Mouse (Mus musculus): ENCODE measurements around the gene L3mbtl1. TPM values are rescaled to one million over a fixed set of nuclear protein-coding genes. Genes with fewer than 3 reads are reported as not detected.

The L3mbtl1 gene
- polyA plus RNA-seq, 1 experiment from 2014 or later = 0.07 TPM

DNA sequence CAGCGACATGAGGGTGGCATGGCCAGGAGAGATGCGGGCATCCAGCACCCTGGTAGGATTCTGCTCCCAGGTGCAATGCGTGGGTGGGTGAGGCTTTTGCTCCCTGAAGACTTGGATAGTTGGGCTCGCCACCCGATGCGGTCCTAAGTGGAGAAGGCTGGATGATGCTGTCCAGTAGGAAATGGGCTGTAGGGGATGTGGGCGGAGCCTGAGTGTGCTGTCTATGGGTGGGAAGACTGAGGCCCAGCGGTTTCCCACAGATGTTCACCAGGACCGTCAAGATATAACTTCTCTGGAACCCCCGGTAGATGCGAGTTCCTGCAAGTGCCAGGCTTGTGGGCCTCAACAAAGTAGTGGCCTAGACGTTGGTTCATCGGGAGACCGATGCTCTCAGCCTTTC lies 4.9 kb downstream of the L3mbtl1 start:
- H3K9me3 ChIP-seq (ENCODE audit: control insufficient read depth, low read length) = no peaks in the 10 kb centered on the region
- no peaks in the 10 kb centered on the region; the same call in 1 of the 2 replicates for H3K4me1 ChIP-seq (replicated peaks; ENCODE audit: control insufficient read depth, insufficient read depth, low read length)
- H3K36me3 ChIP-seq (ENCODE audit: control insufficient read depth, insufficient read depth, low read length) = no peaks in the 10 kb centered on the region
- no peak overlapping the region for H3K4me3 ChIP-seq (ENCODE audit: low read depth, low read length)
- peak overlapping the region; percentile 12 for H3K4me2 ChIP-seq (ENCODE audit: low read length)
- no peak for DNase-seq (ENCODE audit: low spot score)
- WGBS = 59% methylated on average over 14 of the region's 14 CpGs
- ATAC-seq (replicated peaks; ENCODE audit: low FRiP score, low TSS enrichment, low read depth) = no peak
- no peak overlapping the region for H3K9ac ChIP-seq (ENCODE audit: low read length)
- H3K27ac ChIP-seq (ENCODE audit: low read depth) = no peak overlapping the region
- H3K27me3 ChIP-seq (replicated peaks; ENCODE audit: control insufficient read depth, insufficient read depth, low read length) = peaks cover 13% of the 10 kb centered on the region

DNA sequence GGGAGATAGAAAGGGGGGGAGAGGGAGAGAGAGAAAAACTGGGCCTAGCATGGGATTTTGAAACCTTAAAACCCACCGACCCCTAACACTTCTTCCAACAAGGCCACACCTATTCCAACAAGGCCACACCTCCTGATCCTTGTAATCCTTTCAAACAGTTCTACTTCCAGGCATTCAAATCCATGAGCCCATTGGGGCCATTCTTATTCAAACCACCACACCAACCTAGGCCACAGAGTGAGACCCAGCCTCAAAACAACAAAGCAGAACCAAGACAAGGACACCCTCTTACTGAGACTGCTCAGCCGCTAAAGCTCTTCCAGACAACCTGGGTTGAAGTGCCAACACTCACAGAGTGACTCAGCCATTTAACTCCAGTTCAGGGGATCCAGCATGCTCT lies 7.5 kb downstream of the L3mbtl1 start:
- ATAC-seq (replicated peaks; ENCODE audit: low FRiP score, low TSS enrichment, low read depth) (no peak), DNase-seq (ENCODE audit: low spot score) (no peak)
- no peak overlapping the region for H3K9ac ChIP-seq (ENCODE audit: low read length)
- H3K4me1 ChIP-seq (replicated peaks; ENCODE audit: control insufficient read depth, insufficient read depth, low read length) = no peaks in the 10 kb centered on the region
- no peak overlapping the region for H3K27ac ChIP-seq (ENCODE audit: low read depth)
- no peaks in the 10 kb centered on the region for H3K36me3 ChIP-seq (ENCODE audit: control insufficient read depth, insufficient read depth, low read length)
- 90% methylated on average over 2 of the region's 2 CpGs for WGBS
- no peak overlapping the region for H3K4me2 ChIP-seq (ENCODE audit: low read length)
- no peaks in the 10 kb centered on the region for H3K27me3 ChIP-seq (replicated peaks; ENCODE audit: control insufficient read depth, insufficient read depth, low read length)
- H3K9me3 ChIP-seq (ENCODE audit: control insufficient read depth, low read length) = no peaks in the 10 kb centered on the region
- H3K4me3 ChIP-seq (ENCODE audit: low read depth, low read length) = no peak overlapping the region

DNA sequence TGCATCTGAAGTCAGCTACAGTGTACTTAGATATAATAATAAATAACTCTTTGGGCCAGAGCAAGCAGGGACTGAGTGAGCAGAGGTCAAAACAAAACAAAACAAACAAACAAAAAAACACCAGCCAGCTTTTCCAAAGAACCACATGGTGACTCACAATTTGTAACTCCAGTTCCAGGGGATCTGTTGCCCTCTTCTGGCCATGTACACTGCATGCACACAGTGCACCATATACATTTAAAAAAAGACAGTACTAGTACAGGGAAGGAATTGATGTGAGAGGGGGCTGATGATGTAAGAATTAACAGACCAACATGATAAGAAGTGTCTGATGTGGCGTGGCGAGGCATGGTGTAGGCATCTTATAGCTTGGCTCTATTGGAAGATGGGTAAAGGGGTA lies 13.6 kb downstream of the L3mbtl1 start:
- H3K4me1 ChIP-seq (replicated peaks; ENCODE audit: control insufficient read depth, insufficient read depth, low read length) = no peaks in the 10 kb centered on the region
- DNase-seq (ENCODE audit: low spot score) = no peak
- H3K27ac ChIP-seq (ENCODE audit: low read depth) = no peak overlapping the region
- no peaks in the 10 kb centered on the region for H3K36me3 ChIP-seq (ENCODE audit: control insufficient read depth, insufficient read depth, low read length)
- ATAC-seq (replicated peaks; ENCODE audit: low FRiP score, low TSS enrichment, low read depth) = no peak
- no peak overlapping the region for H3K4me3 ChIP-seq (ENCODE audit: low read depth, low read length)
- H3K4me2 ChIP-seq (ENCODE audit: low read length) = no peak overlapping the region
- no peaks in the 10 kb centered on the region for H3K9me3 ChIP-seq (ENCODE audit: control insufficient read depth, low read length)
- WGBS = 93% methylated on average over 2 of the region's 2 CpGs
- no peaks in the 10 kb centered on the region for H3K27me3 ChIP-seq (replicated peaks; ENCODE audit: control insufficient read depth, insufficient read depth, low read length)
- H3K9ac ChIP-seq (ENCODE audit: low read length) = no peak overlapping the region

DNA sequence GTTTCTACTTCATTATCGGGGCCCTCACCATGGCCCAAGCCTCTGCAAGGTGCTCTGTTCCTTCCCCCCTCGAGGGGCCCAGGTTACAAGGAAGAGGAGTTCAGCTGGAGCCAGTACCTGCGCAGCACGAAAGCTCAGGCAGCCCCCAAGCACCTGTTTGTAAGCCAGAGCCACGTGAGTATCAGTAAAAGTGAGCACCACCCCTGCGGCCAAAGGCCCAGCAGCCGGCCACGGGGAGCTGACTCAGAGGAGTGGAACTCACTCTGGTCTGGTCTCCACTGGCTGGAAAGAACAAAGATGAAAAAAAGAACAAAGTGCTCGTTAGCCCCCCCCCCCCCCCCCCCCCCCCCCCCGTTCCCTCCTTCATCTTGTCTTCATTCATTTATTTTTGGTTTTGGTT lies 18.0 kb downstream of the L3mbtl1 start:
- Histone ChIP-seq H3K9ac (ENCODE audit: low read length) (no peak overlapping the region), H3K9me3 (ENCODE audit: control insufficient read depth, low read length) (no peaks in the 10 kb centered on the region), H3K36me3 (ENCODE audit: control insufficient read depth, insufficient read depth, low read length) (no peaks in the 10 kb centered on the region), H3K27me3 (replicated peaks; ENCODE audit: control insufficient read depth, insufficient read depth, low read length) (no peaks in the 10 kb centered on the region), H3K4me2 (ENCODE audit: low read length) (no peak overlapping the region), H3K4me1 (replicated peaks; ENCODE audit: control insufficient read depth, insufficient read depth, low read length) (no peaks in the 10 kb centered on the region), H3K4me3 (ENCODE audit: low read depth, low read length) (no peak overlapping the region), H3K27ac (ENCODE audit: low read depth) (no peak overlapping the region)
- ATAC-seq (replicated peaks; ENCODE audit: low FRiP score, low TSS enrichment, low read depth) = no peak
- DNase-seq (ENCODE audit: low spot score) = no peak
- WGBS = 67% methylated on average over 9 of the region's 10 CpGs

DNA sequence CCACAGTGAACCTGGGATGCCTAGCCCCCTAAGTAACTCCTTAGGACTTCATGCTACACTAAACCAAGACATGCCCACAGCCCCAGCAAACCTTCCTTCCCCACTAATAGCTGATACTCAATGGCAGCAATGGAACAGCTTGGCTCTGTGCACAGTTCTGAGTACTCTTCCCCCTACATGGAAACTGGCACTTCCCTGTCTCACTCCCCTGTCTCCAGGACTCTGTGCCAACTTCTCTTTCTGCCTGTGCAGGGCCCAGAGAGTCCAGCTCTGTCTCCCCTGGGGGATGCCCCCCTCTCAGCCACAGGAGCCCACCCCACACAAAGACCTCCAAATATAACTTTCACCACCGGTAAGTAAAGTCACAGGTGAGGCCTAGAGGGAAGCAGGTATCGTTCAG lies 23.5 kb downstream of the L3mbtl1 start:
- no peak for ATAC-seq (replicated peaks; ENCODE audit: low FRiP score, low TSS enrichment, low read depth)
- Histone ChIP-seq H3K4me3 (ENCODE audit: low read depth, low read length) (no peak overlapping the region), H3K27ac (ENCODE audit: low read depth) (no peak overlapping the region), H3K4me2 (ENCODE audit: low read length) (no peak overlapping the region), H3K9ac (ENCODE audit: low read length) (no peak overlapping the region), H3K36me3 (ENCODE audit: control insufficient read depth, insufficient read depth, low read length) (no peaks in the 10 kb centered on the region), H3K4me1 (replicated peaks; ENCODE audit: control insufficient read depth, insufficient read depth, low read length) (no peaks in the 10 kb centered on the region), H3K9me3 (ENCODE audit: control insufficient read depth, low read length) (no peaks in the 10 kb centered on the region), H3K27me3 (replicated peaks; ENCODE audit: control insufficient read depth, insufficient read depth, low read length) (no peaks in the 10 kb centered on the region)
- WGBS = 86% methylated on average over 2 of the region's 2 CpGs
- DNase-seq (ENCODE audit: low spot score) = no peak

DNA sequence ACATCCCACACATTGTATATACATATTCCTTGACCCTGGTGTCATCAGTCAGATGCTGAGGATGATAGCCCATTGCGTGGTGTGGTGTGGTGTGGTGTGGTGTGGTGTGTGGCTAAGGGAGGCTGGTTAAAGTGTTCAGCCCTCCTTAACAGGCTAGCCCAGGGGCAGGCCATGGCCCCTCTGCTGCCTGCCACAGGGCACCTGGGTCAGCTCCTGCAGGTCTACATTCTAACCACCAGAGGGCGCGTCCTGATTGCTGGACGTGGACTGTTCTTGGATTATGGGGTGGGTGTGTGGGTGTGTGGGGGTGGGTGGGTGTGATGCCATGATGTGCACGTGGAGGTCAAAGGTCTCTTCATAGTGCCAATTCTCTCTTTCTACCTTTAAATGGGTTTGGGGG lies 25.1 kb downstream of the L3mbtl1 start:
- no peaks in the 10 kb centered on the region for H3K9me3 ChIP-seq (ENCODE audit: control insufficient read depth, low read length)
- ATAC-seq (replicated peaks; ENCODE audit: low FRiP score, low TSS enrichment, low read depth) (peak; percentile 50; the same call in 1 of the 2 replicates), DNase-seq (ENCODE audit: low spot score) (peak; percentile 68)
- H3K4me3 ChIP-seq (ENCODE audit: low read depth, low read length) = no peak overlapping the region
- 9% methylated on average over 5 of the region's 5 CpGs for WGBS
- no peaks in the 10 kb centered on the region for H3K36me3 ChIP-seq (ENCODE audit: control insufficient read depth, insufficient read depth, low read length)
- no peaks in the 10 kb centered on the region; the same call in 1 of the 2 replicates for H3K4me1 ChIP-seq (replicated peaks; ENCODE audit: control insufficient read depth, insufficient read depth, low read length)
- no peak overlapping the region for H3K27ac ChIP-seq (ENCODE audit: low read depth)
- no peaks in the 10 kb centered on the region for H3K27me3 ChIP-seq (replicated peaks; ENCODE audit: control insufficient read depth, insufficient read depth, low read length)
- H3K4me2 ChIP-seq (ENCODE audit: low read length) = no peak overlapping the region
- H3K9ac ChIP-seq (ENCODE audit: low read length) = no peak overlapping the region

DNA sequence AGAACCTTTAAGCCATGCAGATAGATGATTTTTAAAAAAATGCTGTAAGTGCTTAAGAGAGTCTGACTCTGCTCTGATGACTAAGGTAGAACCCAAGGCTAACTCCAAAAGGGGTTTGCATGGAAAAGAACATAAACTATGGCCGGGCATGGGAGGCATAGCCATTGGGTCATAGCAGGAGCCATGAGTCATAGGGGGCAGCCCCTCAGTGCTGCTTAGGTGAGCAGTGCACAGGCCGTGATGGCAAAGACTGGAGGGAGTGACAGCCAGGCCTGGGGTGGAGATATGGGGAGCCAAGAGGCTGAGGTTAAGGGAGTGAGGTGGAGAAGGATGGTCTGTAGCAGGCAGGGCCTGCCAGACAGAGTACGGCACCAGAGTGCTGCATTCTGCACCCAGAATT lies 25.8 kb downstream of the L3mbtl1 start:
- Histone ChIP-seq H3K27ac (ENCODE audit: low read depth) (no peak overlapping the region), H3K9me3 (ENCODE audit: control insufficient read depth, low read length) (no peaks in the 10 kb centered on the region), H3K27me3 (replicated peaks; ENCODE audit: control insufficient read depth, insufficient read depth, low read length) (no peaks in the 10 kb centered on the region), H3K36me3 (ENCODE audit: control insufficient read depth, insufficient read depth, low read length) (no peaks in the 10 kb centered on the region), H3K4me1 (replicated peaks; ENCODE audit: control insufficient read depth, insufficient read depth, low read length) (no peaks in the 10 kb centered on the region; the same call in 1 of the 2 replicates), H3K4me2 (ENCODE audit: low read length) (no peak overlapping the region), H3K4me3 (ENCODE audit: low read depth, low read length) (no peak overlapping the region), H3K9ac (ENCODE audit: low read length) (no peak overlapping the region)
- DNase-seq (ENCODE audit: low spot score) = no peak
- ATAC-seq (replicated peaks; ENCODE audit: low FRiP score, low TSS enrichment, low read depth) = no peak
- 85% methylated on average over 3 of the region's 3 CpGs for WGBS

DNA sequence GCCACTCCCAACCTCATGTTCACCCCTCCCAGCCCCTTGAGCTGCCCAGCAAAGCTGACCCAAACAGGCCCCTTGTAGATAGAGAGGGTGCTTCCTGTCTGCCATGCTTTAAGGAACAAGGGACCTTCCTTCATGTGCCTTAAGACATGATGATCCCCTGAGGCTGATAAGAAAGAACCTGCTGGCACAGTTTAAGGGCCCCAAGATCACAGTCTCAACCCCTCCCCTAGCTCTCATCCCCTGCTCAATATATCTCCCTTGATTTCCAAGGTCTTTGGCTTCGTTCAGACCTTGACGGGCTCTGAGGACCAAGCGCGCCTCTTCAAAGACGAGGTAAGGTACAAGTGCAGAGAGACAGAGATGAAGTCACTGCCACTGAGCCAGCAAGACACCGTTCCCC lies 27.6 kb downstream of the L3mbtl1 start:
- 89% methylated on average over 6 of the region's 6 CpGs for WGBS
- no peak overlapping the region for H3K9ac ChIP-seq (ENCODE audit: low read length)
- no peak overlapping the region for H3K4me2 ChIP-seq (ENCODE audit: low read length)
- no peaks in the 10 kb centered on the region for H3K36me3 ChIP-seq (ENCODE audit: control insufficient read depth, insufficient read depth, low read length)
- no peaks in the 10 kb centered on the region for H3K9me3 ChIP-seq (ENCODE audit: control insufficient read depth, low read length)
- no peaks in the 10 kb centered on the region; the same call in 1 of the 2 replicates for H3K4me1 ChIP-seq (replicated peaks; ENCODE audit: control insufficient read depth, insufficient read depth, low read length)
- ATAC-seq (replicated peaks; ENCODE audit: low FRiP score, low TSS enrichment, low read depth) (no peak), DNase-seq (ENCODE audit: low spot score) (no peak)
- H3K4me3 ChIP-seq (ENCODE audit: low read depth, low read length) = no peak overlapping the region
- H3K27me3 ChIP-seq (replicated peaks; ENCODE audit: control insufficient read depth, insufficient read depth, low read length) = no peaks in the 10 kb centered on the region
- H3K27ac ChIP-seq (ENCODE audit: low read depth) = no peak overlapping the region

DNA sequence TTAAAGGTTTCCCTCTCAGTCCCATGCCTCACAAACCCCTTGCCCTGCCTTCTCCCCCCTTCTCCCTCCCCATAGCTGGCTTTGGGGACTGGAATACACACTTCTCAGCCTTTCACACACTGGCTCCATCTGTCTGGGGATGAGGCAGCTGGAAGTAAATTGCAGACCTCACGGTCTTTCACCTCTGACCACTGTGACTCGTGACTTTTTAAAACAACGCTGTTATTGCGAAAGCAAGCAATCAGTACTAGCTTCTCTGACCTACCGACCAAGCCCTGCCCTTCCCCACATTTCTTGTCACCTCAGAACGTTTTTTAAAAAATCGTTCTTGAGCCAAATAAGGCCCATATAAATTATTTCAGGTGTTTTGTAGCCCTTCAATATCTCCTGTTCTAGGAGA lies 29.5 kb downstream of the L3mbtl1 start:
- WGBS = 32% methylated on average over 7 of the region's 7 CpGs
- H3K36me3 ChIP-seq (ENCODE audit: control insufficient read depth, insufficient read depth, low read length) = no peaks in the 10 kb centered on the region
- H3K4me2 ChIP-seq (ENCODE audit: low read length) = no peak overlapping the region
- no peaks in the 10 kb centered on the region; the same call in 1 of the 2 replicates for H3K4me1 ChIP-seq (replicated peaks; ENCODE audit: control insufficient read depth, insufficient read depth, low read length)
- H3K27me3 ChIP-seq (replicated peaks; ENCODE audit: control insufficient read depth, insufficient read depth, low read length) = no peaks in the 10 kb centered on the region
- no peak for DNase-seq (ENCODE audit: low spot score)
- H3K9ac ChIP-seq (ENCODE audit: low read length) = no peak overlapping the region
- no peak overlapping the region for H3K27ac ChIP-seq (ENCODE audit: low read depth)
- H3K9me3 ChIP-seq (ENCODE audit: control insufficient read depth, low read length) = no peaks in the 10 kb centered on the region
- no peak overlapping the region for H3K4me3 ChIP-seq (ENCODE audit: low read depth, low read length)
- ATAC-seq (replicated peaks; ENCODE audit: low FRiP score, low TSS enrichment, low read depth) = no peak

All from intestine, embryonic 14.5 days (tissue).